Mouse (Mus musculus): Measurements from ENCODE around the gene Prdm1. TPM values are rescaled to one million over a fixed set of nuclear protein-coding genes. Genes with fewer than 3 reads are reported as not detected.

Gene Prdm1
- 6.4 and 6.9 TPM in 2 replicates for polyA plus RNA-seq (2015; fragmentation: Nextera tagmentation; extraction: Ambion mirVana)

- Histone ChIP-seq H3K27ac (no peak within 1 kb of the TSS), H3K9me3 (no peaks in the 10 kb centered on the region), H3K27me3 (replicated peaks) (peaks cover 22% of the 10 kb centered on the region; the same call in 1 of the 2 replicates), H3K4me2 (peak within 1 kb of the TSS; percentile 96), H3K4me3 (replicated peaks) (peak within 1 kb of the TSS; percentile 58), H3K36me3 (no peaks in the 10 kb centered on the region), H3K4me1 (no peaks in the 10 kb centered on the region), H3K9ac (0 out of 2 replicates have a peak within 1 kb of the TSS, but pooled peaks have one; percentile 16)
- WGBS: 6% methylated on average over 25 of the region's 25 CpGs
- no peak for ATAC-seq (ENCODE audit: insufficient read depth, low FRiP score, low read depth)
Measured at GRCm38 (mm10) chr10:44528291-44529082, at the start of gene Prdm1. Gene Prdm1 (minus strand): TSS chr10:44528501.

- Histone ChIP-seq H3K4me3 (replicated peaks) (no peak overlapping the region), H3K4me2 (no peak overlapping the region), H3K27ac (no peak overlapping the region), H3K36me3 (no peaks in the 10 kb centered on the region), H3K9me3 (no peaks in the 10 kb centered on the region), H3K27me3 (replicated peaks) (no peaks in the 10 kb centered on the region), H3K9ac (no peak overlapping the region), H3K4me1 (no peaks in the 10 kb centered on the region)
- WGBS: 75% methylated on average over 3 of the region's 3 CpGs
- ATAC-seq (ENCODE audit: insufficient read depth, low FRiP score, low read depth): no peak
Measured at GRCm38 (mm10) chr10:44565971-44566370, 37.7 kb upstream of the Prdm1 start.

- no peaks in the 10 kb centered on the region for H3K4me1 ChIP-seq
- H3K27me3 ChIP-seq (replicated peaks): no peaks in the 10 kb centered on the region
- no peak overlapping the region for H3K4me2 ChIP-seq
- 81% methylated on average over 2 of the region's 2 CpGs for WGBS
- H3K27ac ChIP-seq: no peak overlapping the region
- H3K9me3 ChIP-seq: no peaks in the 10 kb centered on the region
- no peak for ATAC-seq (ENCODE audit: insufficient read depth, low FRiP score, low read depth)
- no peak overlapping the region for H3K4me3 ChIP-seq (replicated peaks)
- no peak overlapping the region for H3K9ac ChIP-seq
- no peaks in the 10 kb centered on the region for H3K36me3 ChIP-seq
Measured at GRCm38 (mm10) chr10:44565109-44565508, 36.8 kb upstream of the Prdm1 start.

- Histone ChIP-seq H3K9ac (no peak overlapping the region), H3K9me3 (no peaks in the 10 kb centered on the region), H3K27ac (no peak overlapping the region), H3K36me3 (no peaks in the 10 kb centered on the region), H3K4me1 (no peaks in the 10 kb centered on the region), H3K4me3 (replicated peaks) (no peak overlapping the region), H3K27me3 (replicated peaks) (no peaks in the 10 kb centered on the region), H3K4me2 (no peak overlapping the region)
- ATAC-seq (ENCODE audit: insufficient read depth, low FRiP score, low read depth): no peak
- 80% methylated on average over 4 of the region's 4 CpGs for WGBS
Measured at GRCm38 (mm10) chr10:44556845-44557244, 28.5 kb upstream of the Prdm1 start.

GRCm38 (mm10) chr10:44555317-44555716, 27.0 kb upstream of the Prdm1 start:
- H3K9ac ChIP-seq: no peak overlapping the region
- no peak for ATAC-seq (ENCODE audit: insufficient read depth, low FRiP score, low read depth)
- no peak overlapping the region for H3K4me2 ChIP-seq
- H3K4me3 ChIP-seq (replicated peaks): no peak overlapping the region
- no peaks in the 10 kb centered on the region for H3K36me3 ChIP-seq
- H3K27ac ChIP-seq: no peak overlapping the region
- H3K4me1 ChIP-seq: no peaks in the 10 kb centered on the region
- 51% methylated on average over 2 of the region's 2 CpGs for WGBS
- H3K9me3 ChIP-seq: no peaks in the 10 kb centered on the region
- H3K27me3 ChIP-seq (replicated peaks): no peaks in the 10 kb centered on the region

- H3K36me3 ChIP-seq: no peaks in the 10 kb centered on the region
- no peak overlapping the region for H3K27ac ChIP-seq
- H3K9ac ChIP-seq: no peak overlapping the region
- 83% methylated on average over 1 of the region's 1 CpGs for WGBS
- H3K27me3 ChIP-seq (replicated peaks): no peaks in the 10 kb centered on the region
- no peak overlapping the region for H3K4me3 ChIP-seq (replicated peaks)
- ATAC-seq (ENCODE audit: insufficient read depth, low FRiP score, low read depth): no peak
- no peak overlapping the region for H3K4me2 ChIP-seq
- no peaks in the 10 kb centered on the region for H3K4me1 ChIP-seq
- H3K9me3 ChIP-seq: no peaks in the 10 kb centered on the region
Measured at GRCm38 (mm10) chr10:44553648-44554047, 25.3 kb upstream of the Prdm1 start.

- H3K4me2 ChIP-seq: peak overlapping the region; percentile 27; the same call in 1 of the 2 replicates
- H3K27me3 ChIP-seq (replicated peaks): no peaks in the 10 kb centered on the region
- H3K36me3 ChIP-seq: no peaks in the 10 kb centered on the region
- H3K4me3 ChIP-seq (replicated peaks): 0 out of 2 replicates have a peak overlapping the region, but pooled peaks have one; percentile 5
- H3K4me1 ChIP-seq: no peaks in the 10 kb centered on the region
- no peak overlapping the region for H3K9ac ChIP-seq
- ATAC-seq (ENCODE audit: insufficient read depth, low FRiP score, low read depth): no peak
- WGBS: 24% methylated on average over 14 of the region's 14 CpGs
- no peaks in the 10 kb centered on the region for H3K9me3 ChIP-seq
- no peak overlapping the region for H3K27ac ChIP-seq
Measured at GRCm38 (mm10) chr10:44539033-44539578, 10.8 kb upstream of the Prdm1 start.

GRCm38 (mm10) chr10:44538137-44538536, 9.8 kb upstream of the Prdm1 start:
- Histone ChIP-seq H3K9me3 (no peaks in the 10 kb centered on the region), H3K36me3 (no peaks in the 10 kb centered on the region), H3K9ac (no peak overlapping the region), H3K4me1 (no peaks in the 10 kb centered on the region), H3K4me3 (replicated peaks) (no peak overlapping the region), H3K27me3 (replicated peaks) (no peaks in the 10 kb centered on the region), H3K27ac (no peak overlapping the region), H3K4me2 (no peak overlapping the region)
- no peak for ATAC-seq (ENCODE audit: insufficient read depth, low FRiP score, low read depth)
- 72% methylated on average over 6 of the region's 6 CpGs for WGBS

GRCm38 (mm10) chr10:44530067-44530360, 1.7 kb upstream of the Prdm1 start:
- no peak overlapping the region for H3K27ac ChIP-seq

GRCm38 (mm10) chr10:44529218-44530066, 1.1 kb upstream of the Prdm1 start:
- peak overlapping the region; percentile 31; the same call in 1 of the 2 replicates for H3K27ac ChIP-seq
- peak overlapping the region; percentile 96 for H3K4me2 ChIP-seq
- no peaks in the 10 kb centered on the region for H3K4me1 ChIP-seq
- H3K9me3 ChIP-seq: no peaks in the 10 kb centered on the region
- under 1% methylated on average over 42 of the region's 42 CpGs for WGBS
- peak overlapping the region; percentile 58 for H3K4me3 ChIP-seq (replicated peaks)
- H3K9ac ChIP-seq: 0 out of 2 replicates have a peak overlapping the region, but pooled peaks have one; percentile 16
- H3K27me3 ChIP-seq (replicated peaks): peaks cover 22% of the 10 kb centered on the region; the same call in 1 of the 2 replicates
- peak; percentile 99 for ATAC-seq (ENCODE audit: insufficient read depth, low FRiP score, low read depth)
- H3K36me3 ChIP-seq: no peaks in the 10 kb centered on the region

More at GRCm38 (mm10) chr10:44530067-44530360, 1.7 kb upstream of the Prdm1 start:
- Histone ChIP-seq H3K9ac (no peak overlapping the region), H3K4me3 (replicated peaks) (peak overlapping the region; percentile 58), H3K36me3 (no peaks in the 10 kb centered on the region), H3K4me2 (peak overlapping the region; percentile 96), H3K27me3 (replicated peaks) (peaks cover 22% of the 10 kb centered on the region; the same call in 1 of the 2 replicates), H3K4me1 (no peaks in the 10 kb centered on the region), H3K9me3 (no peaks in the 10 kb centered on the region)
- whole genome bisulfite sequencing: 11% methylated on average over 5 of the region's 5 CpGs
- ATAC-seq (ENCODE audit: insufficient read depth, low FRiP score, low read depth): no peak

GRCm38 (mm10) chr10:44527651-44528050, 650 bp downstream of the Prdm1 start:
- WGBS: 4% methylated on average over 16 of the region's 16 CpGs
- H3K4me3 ChIP-seq (replicated peaks): peak overlapping the region; percentile 25
- H3K9ac ChIP-seq: no peak overlapping the region
- H3K4me2 ChIP-seq: peak overlapping the region; percentile 51
- H3K27me3 ChIP-seq (replicated peaks): peaks cover 22% of the 10 kb centered on the region; the same call in 1 of the 2 replicates
- H3K27ac ChIP-seq: no peak overlapping the region
- no peaks in the 10 kb centered on the region for H3K36me3 ChIP-seq
- no peak for ATAC-seq (ENCODE audit: insufficient read depth, low FRiP score, low read depth)
- H3K4me1 ChIP-seq: no peaks in the 10 kb centered on the region
- H3K9me3 ChIP-seq: no peaks in the 10 kb centered on the region
